Mouse (Mus musculus) ZHBTc4 (cell line): ENCODE measurements around the gene Slco3a1.

Experiments
- DNase-seq: peaks from one replicate; pipeline ENCODE4 v3.0.0-alpha.2; 2011; ENCODE audit warnings: low read depth, low spot score

Slco3a1 gene

DNA sequence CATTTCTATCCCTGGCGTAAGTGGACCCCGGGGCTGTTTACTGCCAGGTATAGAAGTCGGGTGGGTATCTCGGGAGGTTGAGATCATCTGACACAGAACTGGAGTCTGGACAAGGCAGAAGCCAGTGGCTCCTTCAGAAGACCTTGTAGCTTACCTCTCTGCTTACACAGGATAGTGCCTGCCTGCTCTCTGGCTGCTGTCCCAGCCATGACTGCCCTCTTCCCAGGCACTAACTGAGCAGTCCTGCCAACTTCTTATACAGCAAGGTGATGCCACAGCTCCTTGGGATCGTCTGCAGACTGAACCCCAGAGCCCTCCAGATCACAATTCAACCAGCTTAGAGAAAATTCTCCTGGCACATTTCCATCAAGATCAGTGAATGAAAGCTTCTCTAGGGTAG lies 26.4 kb downstream of the Slco3a1 start:
- DNase-seq, result no peak

DNA sequence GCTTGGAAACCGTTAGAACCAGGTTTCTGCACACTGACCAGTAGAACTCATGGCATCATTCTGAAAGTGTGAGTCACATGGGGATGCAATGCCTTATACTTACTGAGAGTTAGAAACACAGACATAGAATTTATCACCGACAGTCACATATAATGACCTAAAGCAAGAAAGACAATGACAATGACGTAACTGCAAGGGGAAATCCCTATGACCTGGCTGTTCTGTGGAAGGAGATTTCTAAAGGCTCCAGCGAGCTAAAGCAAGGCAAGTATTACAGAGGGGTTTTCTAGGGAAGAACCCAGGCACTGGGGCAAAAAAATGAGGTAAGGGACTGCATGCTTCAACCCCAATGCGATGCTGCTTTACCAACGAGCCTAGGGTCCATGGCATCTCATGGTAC lies 26.9 kb downstream of the Slco3a1 start:
- DNase-seq, result no peak

DNA sequence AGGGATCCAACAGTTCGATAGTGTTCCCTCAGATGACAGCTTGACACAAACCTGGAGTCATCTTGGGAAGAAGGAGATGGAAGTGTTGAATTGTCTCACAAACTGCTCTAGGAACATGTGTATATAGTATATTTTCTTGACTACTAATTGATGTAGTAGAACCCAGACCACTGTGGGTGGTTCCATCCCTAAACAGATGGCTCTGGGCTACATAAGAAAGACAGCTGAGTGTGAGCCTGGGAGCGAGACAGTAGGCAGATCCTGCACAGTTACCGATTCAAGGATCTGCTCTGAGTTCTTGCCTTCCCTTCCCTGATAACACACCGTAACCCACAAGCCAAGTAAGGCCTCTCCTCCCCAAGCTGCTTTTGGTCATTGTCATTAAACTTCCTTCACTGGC lies 28.6 kb downstream of the Slco3a1 start:
- no peak for DNase-seq

- DNase-seq, result no peak
Measured at GRCm38 (mm10) chr7:74525586-74525985, 29.0 kb downstream of the Slco3a1 start.

DNA sequence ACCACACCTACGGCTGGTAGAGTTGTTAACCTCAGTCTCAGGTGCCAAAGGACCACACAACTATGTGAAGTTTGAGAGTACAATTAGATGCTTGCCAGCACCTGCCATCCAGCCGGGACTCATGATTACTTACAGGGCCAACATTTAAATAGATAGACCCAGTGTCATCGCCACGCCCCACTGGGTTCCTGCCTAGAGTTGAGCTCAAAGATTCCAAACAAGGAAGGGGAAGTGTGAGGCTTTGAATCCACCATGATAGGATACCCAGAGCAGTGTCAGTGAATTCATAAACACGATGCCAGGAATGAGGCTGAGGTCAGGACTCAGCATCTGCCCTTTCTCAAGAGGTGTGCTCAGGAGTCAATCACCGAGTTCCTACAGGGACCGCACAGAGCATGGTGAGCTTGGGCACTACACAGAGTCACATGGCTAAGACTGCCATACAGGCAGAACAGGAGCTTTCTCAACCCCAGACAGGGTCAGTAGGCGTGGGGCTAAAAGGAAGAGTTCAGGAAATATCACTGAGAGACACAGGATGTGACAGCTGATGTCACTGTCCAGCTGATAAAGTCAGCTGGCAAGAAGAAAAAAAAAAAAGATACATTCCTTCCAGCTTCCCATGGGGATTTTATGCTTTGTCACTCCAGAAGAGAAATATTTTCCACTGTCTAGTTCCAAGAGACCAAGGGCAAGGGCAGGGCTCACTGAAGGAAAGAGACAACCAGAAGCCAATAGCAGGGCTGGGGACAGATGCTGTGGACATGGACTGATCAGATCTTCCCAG lies 30.2 kb downstream of the Slco3a1 start:
- no peak for DNase-seq

DNA sequence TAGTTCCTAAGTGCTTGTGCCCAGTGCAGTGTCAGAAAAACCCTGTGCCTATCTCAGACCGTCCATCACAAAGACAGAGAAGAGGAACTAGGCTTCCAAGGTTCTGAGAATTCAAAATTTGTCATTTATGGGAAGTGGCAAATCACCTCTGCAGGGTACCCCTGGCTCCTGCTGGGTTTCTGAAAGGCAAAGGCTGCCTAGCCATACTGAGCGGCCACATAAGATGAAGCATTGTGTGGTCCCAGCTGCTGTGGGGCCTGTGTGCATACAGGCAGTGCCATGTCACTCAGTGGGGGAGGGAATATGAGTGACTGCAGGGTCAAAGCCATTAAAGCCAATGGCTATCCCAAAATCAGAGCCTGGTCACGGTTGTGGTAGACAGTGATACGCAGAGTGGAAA lies 31.5 kb downstream of the Slco3a1 start:
- DNase-seq, result no peak

- DNase-seq, result no peak
Measured at GRCm38 (mm10) chr7:74522260-74522659, 32.3 kb downstream of the Slco3a1 start.

- no peak for DNase-seq
Measured at GRCm38 (mm10) chr7:74519386-74519785, 35.2 kb downstream of the Slco3a1 start.

DNA sequence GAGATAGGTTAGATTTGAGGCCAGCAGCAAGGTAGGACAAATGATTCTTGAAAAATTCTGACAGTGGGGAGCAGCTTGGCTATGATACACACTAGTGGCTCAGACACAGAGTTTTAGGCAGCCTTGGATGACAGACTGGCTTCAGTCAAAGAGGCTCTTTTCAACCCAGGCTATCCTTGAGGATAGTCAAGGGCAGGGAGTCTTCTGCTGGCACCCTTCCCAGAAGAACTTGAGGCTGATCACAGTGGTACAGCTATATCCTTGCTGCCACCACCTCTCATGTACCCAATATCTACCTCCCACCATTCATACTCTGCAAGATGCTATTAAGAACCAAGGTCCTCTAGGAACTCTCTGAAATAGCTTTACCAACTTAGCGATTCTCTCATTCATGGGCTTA lies 35.8 kb downstream of the Slco3a1 start:
- no peak for DNase-seq

DNA sequence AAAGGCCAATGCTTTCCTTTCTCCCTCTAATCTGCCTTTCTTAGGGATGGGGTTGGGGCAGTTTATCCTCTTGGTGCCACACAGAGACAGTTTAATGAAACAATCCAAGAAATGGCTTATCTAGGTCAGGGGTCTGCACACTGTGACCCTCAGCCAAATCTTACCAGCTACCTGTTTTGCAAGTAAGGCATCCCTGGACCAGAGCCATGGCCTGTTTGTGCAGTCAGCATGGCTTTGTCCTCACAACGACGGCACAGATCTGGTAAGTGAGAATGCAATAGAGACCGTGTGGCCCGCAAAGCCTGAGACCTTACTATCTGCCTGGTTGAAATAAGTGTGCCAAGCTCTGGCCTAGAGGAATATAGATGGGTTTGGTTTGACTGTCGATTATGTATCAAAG lies 36.3 kb downstream of the Slco3a1 start:
- no peak for DNase-seq

GRCm38 (mm10) chr7:74510676-74511075 lies 43.9 kb downstream of the Slco3a1 start:
- DNase-seq, result no peak

DNA sequence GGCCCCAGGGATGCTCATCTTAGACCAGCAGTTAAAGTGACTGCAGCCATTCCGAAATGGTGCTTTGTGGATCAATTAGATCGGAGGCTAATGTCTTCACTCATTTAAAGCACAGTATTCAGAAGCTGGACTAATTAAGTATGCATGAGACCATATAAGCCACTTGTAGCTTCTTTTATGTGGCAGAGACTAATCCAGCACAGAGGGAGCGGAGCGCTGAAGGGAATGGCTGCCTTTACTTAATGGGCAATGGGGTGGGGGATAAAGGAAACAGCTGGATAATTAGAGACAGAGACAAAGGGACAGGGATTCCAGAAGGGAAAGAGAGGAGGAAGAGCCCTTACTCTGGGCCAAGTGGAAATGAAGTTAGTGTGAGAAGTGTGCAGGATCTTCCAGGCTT lies 46.4 kb downstream of the Slco3a1 start:
- DNase-seq, result peak; percentile 4

- DNase-seq, result no peak
Measured at GRCm38 (mm10) chr7:74506856-74507255, 47.7 kb downstream of the Slco3a1 start.

DNA sequence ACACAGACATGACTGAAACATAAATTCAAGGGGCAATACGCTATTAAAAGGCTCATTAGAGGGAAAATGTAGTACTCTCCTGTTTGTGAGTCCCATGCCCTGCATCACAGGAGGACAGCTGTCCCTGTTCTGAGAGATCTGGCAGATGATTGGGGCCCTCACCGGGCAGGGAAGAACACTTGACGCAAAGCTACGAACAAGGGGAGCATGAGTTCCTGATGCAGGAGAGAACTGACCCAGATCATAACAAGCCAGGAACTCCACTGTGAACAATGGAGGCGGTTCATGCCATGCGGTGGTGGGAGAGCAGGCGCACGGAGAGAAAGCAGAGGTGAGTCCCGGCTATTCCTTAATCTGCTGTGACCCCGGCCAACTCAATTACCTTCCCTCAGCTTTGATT lies 48.9 kb downstream of the Slco3a1 start:
- DNase-seq, result no peak

DNA sequence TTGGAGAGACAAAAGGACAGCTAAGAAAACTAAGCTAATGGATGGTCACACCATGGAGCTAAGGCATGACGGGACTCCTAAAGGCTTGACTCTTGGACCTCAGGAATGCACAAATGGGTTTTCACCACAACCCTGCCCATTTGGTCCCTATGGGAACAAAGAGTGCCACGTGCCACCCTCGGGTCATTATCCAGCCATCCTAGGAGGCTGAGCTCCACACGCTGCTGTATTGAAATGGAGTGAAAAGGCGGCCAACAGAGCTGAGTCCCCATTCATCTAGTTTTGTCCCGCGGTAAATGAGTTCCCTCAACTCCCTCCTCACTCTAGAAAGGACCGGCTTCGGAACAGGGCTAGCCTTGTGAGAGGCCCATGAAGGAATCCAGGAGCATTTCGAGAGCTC lies 53.4 kb downstream of the Slco3a1 start:
- DNase-seq, result no peak

DNA sequence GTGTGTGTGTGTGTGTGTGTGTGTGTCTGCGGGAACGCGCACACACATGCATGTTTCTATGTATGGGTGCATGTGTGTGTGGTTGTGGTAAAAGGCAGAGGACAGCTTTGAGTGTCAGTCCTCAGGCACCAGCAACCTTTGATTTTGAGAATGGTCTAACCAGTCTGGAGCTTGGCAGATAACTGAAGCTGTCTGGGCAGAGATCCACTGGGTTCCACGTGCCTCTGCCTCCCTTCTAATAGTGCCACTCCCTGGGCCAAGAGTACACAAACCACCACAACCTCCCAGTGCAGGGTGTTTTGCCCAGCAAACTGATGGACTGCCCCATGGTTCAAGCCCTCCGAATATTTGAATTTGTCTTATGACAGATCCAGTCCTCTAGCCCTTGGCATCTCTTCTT lies 55.1 kb downstream of the Slco3a1 start:
- DNase-seq, result no peak

GRCm38 (mm10) chr7:74498266-74498980 lies 56.2 kb downstream of the Slco3a1 start:
- DNase-seq, result no peak

DNA sequence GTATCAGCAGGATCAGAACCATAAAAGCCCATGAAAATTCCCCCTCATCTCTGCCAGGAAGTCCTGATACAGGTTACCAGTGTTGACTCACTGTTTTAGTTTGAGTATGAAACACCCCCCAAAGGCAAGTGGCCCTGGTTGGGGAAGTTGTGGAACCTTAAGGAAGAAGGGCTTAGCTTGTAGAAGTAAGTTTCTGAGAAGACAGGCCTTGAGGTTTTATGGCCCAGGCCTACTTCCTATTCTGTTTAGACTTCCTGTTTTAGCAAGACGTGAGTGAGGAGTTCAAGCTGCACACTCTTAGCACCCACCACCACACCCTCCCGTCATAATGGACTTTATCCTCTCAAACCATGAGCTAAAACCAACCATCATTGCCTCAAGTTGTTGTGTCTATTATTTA lies 57.4 kb downstream of the Slco3a1 start:
- no peak for DNase-seq

GRCm38 (mm10) chr7:74495451-74495850 lies 59.1 kb downstream of the Slco3a1 start:
- DNase-seq, result no peak

DNA sequence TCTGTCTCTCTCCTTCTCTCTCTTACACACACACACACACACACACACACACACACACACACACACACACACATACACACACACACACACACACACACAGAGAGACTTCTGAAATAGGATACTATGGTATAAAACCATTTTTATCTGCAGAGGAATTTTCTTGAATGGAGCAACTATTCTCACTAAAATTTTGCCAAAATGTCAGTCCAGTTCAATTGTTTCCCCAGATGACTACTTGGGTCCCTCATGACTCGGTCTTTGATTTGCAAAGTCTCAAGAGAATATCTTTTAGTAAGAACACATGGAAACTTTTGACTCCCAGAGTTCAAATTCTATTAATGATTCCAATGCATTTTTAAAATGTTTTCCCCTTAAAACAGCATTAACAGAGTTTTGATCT lies 60.8 kb downstream of the Slco3a1 start:
- DNase-seq, result no peak

DNA sequence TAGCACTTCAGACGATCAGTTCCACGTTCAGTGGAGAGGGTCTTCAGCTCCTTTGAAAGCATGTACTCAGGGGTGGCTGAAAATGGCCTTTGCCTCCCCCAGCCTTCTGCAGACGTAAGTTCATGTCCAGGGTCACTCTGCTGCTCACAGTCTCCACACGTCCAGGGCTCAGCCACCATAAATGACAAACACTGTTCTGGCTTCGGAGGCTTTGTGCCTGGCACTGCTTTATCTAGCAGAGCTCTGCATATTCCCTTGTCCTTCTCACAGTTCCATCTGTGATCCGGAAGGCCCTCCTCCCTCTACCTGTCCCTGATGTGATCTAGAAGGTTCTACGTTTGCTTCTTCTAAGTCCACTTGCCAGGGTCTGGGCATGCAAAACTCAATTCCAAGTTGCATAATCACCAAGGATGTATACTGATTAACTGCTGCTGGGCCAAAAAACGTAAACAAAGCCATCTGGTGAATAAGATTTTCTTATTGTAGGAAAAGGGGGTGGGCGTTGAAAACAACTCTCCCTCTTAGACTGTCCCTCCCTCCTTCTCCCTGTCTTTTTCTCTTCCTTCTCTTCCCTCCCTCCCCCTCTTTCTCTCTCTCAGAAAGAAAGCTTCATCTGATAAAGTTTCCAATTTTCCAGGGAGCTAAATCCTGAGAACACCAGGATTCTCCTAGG lies 62.8 kb downstream of the Slco3a1 start:
- no peak for DNase-seq

DNA sequence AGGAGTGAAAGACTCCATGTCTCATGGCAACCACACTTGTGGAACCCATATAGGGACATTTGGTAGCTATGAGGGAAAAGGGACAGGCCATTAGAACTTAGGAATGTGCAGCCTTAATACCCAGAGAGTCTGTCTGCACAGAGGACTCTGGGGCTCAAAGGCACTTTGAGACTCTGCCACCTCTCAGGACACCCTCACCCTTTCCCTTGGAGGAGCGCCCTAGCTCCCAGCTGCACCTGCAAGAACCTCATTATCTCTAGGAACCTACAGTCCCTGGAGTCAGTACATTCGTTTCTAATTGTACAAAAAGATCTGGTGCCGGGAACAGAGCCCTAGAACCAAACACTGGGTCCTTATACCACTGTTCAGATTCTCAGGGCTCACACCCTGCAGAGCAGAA lies 66.4 kb downstream of the Slco3a1 start:
- no peak for DNase-seq

DNA sequence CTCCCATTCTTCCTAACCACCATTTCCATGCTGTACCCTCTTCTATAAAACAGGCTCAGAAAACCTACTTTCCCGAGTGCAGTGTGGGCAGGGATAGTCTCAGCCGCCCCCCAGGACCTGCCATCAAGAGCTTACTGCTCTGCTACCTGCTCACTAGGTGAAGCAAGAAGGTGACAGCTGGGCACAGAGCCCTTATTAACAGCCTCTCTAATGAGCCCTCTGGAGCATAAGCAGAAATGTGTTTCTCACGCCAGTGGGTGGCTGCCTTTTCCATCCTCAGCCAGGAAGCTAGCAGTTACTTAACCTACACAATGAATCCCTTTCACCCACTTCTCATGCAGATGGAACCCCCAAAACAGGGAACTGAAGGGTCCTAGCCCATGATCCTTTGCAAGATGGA lies 66.9 kb downstream of the Slco3a1 start:
- no peak for DNase-seq
